Comparison of ENCODE assay signal across 11 mouse cellular contexts in genomic region chr15:82035904-82036689, GRCm38 (mm10). TPM values are rescaled to one million over a fixed set of nuclear protein-coding genes. Genes with fewer than 3 reads are reported as not detected.
DNase-seq lines count a peak whose midpoint lies in the region; ATAC-seq lines count a peak whose summit lies in the region.
"Had no signal": no experiment of that assay in that cellular context is flagged by ENCODE, and none has a peak within 500 bp of the region (broad histone marks: within the 10 kb centered on the region; RNA-seq: fewer than 3 reads in every experiment).

No protein-coding gene starts in this region.

- DNase-seq in hindbrain, embryonic 11.5 days (ENCODE audit: low spot score): peak; percentile 39
- peak; percentile 18 for DNase-seq in right cerebral cortex, adult 18-20 months
- no peak for DNase-seq in right cerebral cortex, postnatal 36 days (ENCODE audit: low spot score in 2 of 2)
- DNase-seq in embryo, embryonic 10.5 days (ENCODE audit: low spot score): peak; percentile 63
- DNase-seq in thymus, postnatal 0 days (ENCODE audit: low spot score): peak; percentile 64
- DNase-seq in urinary bladder, postnatal 4 days (ENCODE audit: low spot score in 2 of 2): no peak

- no peak for ATAC-seq in hindbrain, embryonic 11.5 days (ENCODE audit: low FRiP score)
- ATAC-seq in hindbrain, embryonic 12.5 days (ENCODE audit: low FRiP score): no peak
- ATAC-seq in inflammation-experienced regulatory T-cells, adult 6 months: no peak
- ATAC-seq: forebrain, embryonic 13.5 days had no signal

- no peak overlapping the region for H3K4me3 ChIP-seq in hindbrain, embryonic 11.5 days (ENCODE audit: low read depth, low read length)
- no peak overlapping the region for H3K4me3 ChIP-seq in hindbrain, embryonic 12.5 days
- H3K4me3 ChIP-seq: forebrain, embryonic 13.5 days; megakaryocyte, embryonic 14.5 days had no signal

- no peak overlapping the region for H3K27ac ChIP-seq in hindbrain, embryonic 11.5 days (ENCODE audit: low read depth, low read length)
- no peak overlapping the region for H3K27ac ChIP-seq in hindbrain, embryonic 12.5 days
- H3K27ac ChIP-seq: forebrain, embryonic 13.5 days had no signal

- WGBS in hindbrain, embryonic 11.5 days: 81% methylated on average over 12 of the region's 12 CpGs
- WGBS in hindbrain, embryonic 12.5 days: 84% methylated on average over 12 of the region's 12 CpGs

- no peaks in the 10 kb centered on the region for H3K9me3 ChIP-seq in hindbrain, embryonic 11.5 days (ENCODE audit: control insufficient read depth, low read length)
- H3K9me3 ChIP-seq in hindbrain, embryonic 12.5 days (replicated peaks): no peaks in the 10 kb centered on the region
- H3K9me3 ChIP-seq: forebrain, embryonic 13.5 days; megakaryocyte, embryonic 14.5 days had no signal

- H3K4me1 ChIP-seq in hindbrain, embryonic 11.5 days (replicated peaks; ENCODE audit: control insufficient read depth, insufficient read depth, low read length): no peaks in the 10 kb centered on the region
- H3K4me1 ChIP-seq in hindbrain, embryonic 12.5 days: no peaks in the 10 kb centered on the region
- H3K4me1 ChIP-seq: forebrain, embryonic 13.5 days had no signal

- no peaks in the 10 kb centered on the region for H3K27me3 ChIP-seq in hindbrain, embryonic 11.5 days (ENCODE audit: control insufficient read depth, insufficient read depth, low read length)
- no peaks in the 10 kb centered on the region for H3K27me3 ChIP-seq in hindbrain, embryonic 12.5 days
- H3K27me3 ChIP-seq: forebrain, embryonic 13.5 days; megakaryocyte, embryonic 14.5 days had no signal

- no peak overlapping the region for H3K9ac ChIP-seq in hindbrain, embryonic 11.5 days (ENCODE audit: low read depth, low read length)
- no peak overlapping the region for H3K9ac ChIP-seq in hindbrain, embryonic 12.5 days
- H3K9ac ChIP-seq: forebrain, embryonic 13.5 days had no signal

- no peak overlapping the region for H3K4me2 ChIP-seq in hindbrain, embryonic 11.5 days (replicated peaks; ENCODE audit: low read depth, low read length)
- no peak overlapping the region for H3K4me2 ChIP-seq in hindbrain, embryonic 12.5 days (replicated peaks)
- H3K4me2 ChIP-seq: forebrain, embryonic 13.5 days had no signal

- no peaks in the 10 kb centered on the region for H3K36me3 ChIP-seq in hindbrain, embryonic 11.5 days (ENCODE audit: control insufficient read depth, insufficient read depth, low read length)
- H3K36me3 ChIP-seq in hindbrain, embryonic 12.5 days: peaks cover 56% of the 10 kb centered on the region

RNA-seq across cellular contexts. Expression of gene Desi1, which starts 2.4 kb away (rescaled TPM):
- polyA plus RNA-seq in hindbrain, embryonic 11.5 days (2014; fragmentation: Nextera tagmentation; extraction: Ambion mirVana): 32.6 and 35.6 TPM in 2 replicates
- polyA plus RNA-seq in hindbrain, embryonic 12.5 days (2016; fragmentation: Nextera tagmentation; extraction: Ambion mirVana): 41.4 and 42.3 TPM in 2 replicates
- 160 and 169 TPM in 2 replicates for polyA plus RNA-seq in thymus, postnatal 0 days (2015; fragmentation: Nextera tagmentation; extraction: Ambion mirVana)
- 10 to 100 TPM in 2 of 3 experiments, 1 to 10 TPM in 1; 8.8 to 13.8 (median 12.5) TPM for polyA plus RNA-seq in inflammation-experienced regulatory T-cells, adult 6 months (2017; shearing (Covaris generic))

RNA-seq across cellular contexts. Expression of gene Snu13, which starts 11.3 kb away (rescaled TPM):
- 262 and 282 TPM in 2 replicates for polyA plus RNA-seq in hindbrain, embryonic 11.5 days (2014; fragmentation: Nextera tagmentation; extraction: Ambion mirVana)
- polyA plus RNA-seq in hindbrain, embryonic 12.5 days (2016; fragmentation: Nextera tagmentation; extraction: Ambion mirVana): 169 and 192 TPM in 2 replicates
- 387 and 431 TPM in 2 replicates for polyA plus RNA-seq in thymus, postnatal 0 days (2015; fragmentation: Nextera tagmentation; extraction: Ambion mirVana)
- 100 to 1,000 TPM; 178 to 210 (median 205) TPM for polyA plus RNA-seq in inflammation-experienced regulatory T-cells, adult 6 months (2017; shearing (Covaris generic))

RNA-seq across cellular contexts. Expression of gene 4930407I10Rik, which starts 22.9 kb away (rescaled TPM):
- polyA plus RNA-seq in hindbrain, embryonic 11.5 days (2014; fragmentation: Nextera tagmentation; extraction: Ambion mirVana): 0.08 TPM in 1 of 2 replicates, not detected in the other
- polyA plus RNA-seq in hindbrain, embryonic 12.5 days (2016; fragmentation: Nextera tagmentation; extraction: Ambion mirVana): not detected in 2 replicates
- 0.04 TPM in 1 of 2 replicates, not detected in the other for polyA plus RNA-seq in thymus, postnatal 0 days (2015; fragmentation: Nextera tagmentation; extraction: Ambion mirVana)
- not detected for polyA plus RNA-seq in inflammation-experienced regulatory T-cells, adult 6 months (2017; shearing (Covaris generic))
- polyA plus RNA-seq: forebrain, embryonic 13.5 days; small intestine, adult 2 months had no signal

RNA-seq across cellular contexts. Expression of gene Mei1, which starts 33.7 kb away (rescaled TPM):
- not detected in 2 replicates for polyA plus RNA-seq in hindbrain, embryonic 11.5 days (2014; fragmentation: Nextera tagmentation; extraction: Ambion mirVana)
- polyA plus RNA-seq in hindbrain, embryonic 12.5 days (2016; fragmentation: Nextera tagmentation; extraction: Ambion mirVana): 0.14 TPM in 1 of 2 replicates, not detected in the other
- 0.04 TPM in 1 of 2 replicates, not detected in the other for polyA plus RNA-seq in thymus, postnatal 0 days (2015; fragmentation: Nextera tagmentation; extraction: Ambion mirVana)
- polyA plus RNA-seq in inflammation-experienced regulatory T-cells, adult 6 months (2017; shearing (Covaris generic)): under 1 TPM in 1 of 3 experiments, not detected in 2; 0.12 TPM

RNA-seq across cellular contexts. Expression of gene Xrcc6, which starts 48.5 kb away (rescaled TPM):
- polyA plus RNA-seq in hindbrain, embryonic 11.5 days (2014; fragmentation: Nextera tagmentation; extraction: Ambion mirVana): 62.4 and 66.6 TPM in 2 replicates
- polyA plus RNA-seq in hindbrain, embryonic 12.5 days (2016; fragmentation: Nextera tagmentation; extraction: Ambion mirVana): 58.4 and 62.3 TPM in 2 replicates
- polyA plus RNA-seq in thymus, postnatal 0 days (2015; fragmentation: Nextera tagmentation; extraction: Ambion mirVana): 441 and 472 TPM in 2 replicates
- 10 to 100 TPM; 54.3 to 56.7 (median 54.4) TPM for polyA plus RNA-seq in inflammation-experienced regulatory T-cells, adult 6 months (2017; shearing (Covaris generic))

Comparison
In these comparisons a context has a peak if more than half of its experiments do, and no peak if none do; other contexts are left out.
1. DNase-seq: peak in hindbrain, embryonic 11.5 days (single experiment), right cerebral cortex, adult 18-20 months (single experiment), embryo, embryonic 10.5 days (single experiment) and thymus, postnatal 0 days (single experiment); none in right cerebral cortex, postnatal 36 days (0 of 2) and urinary bladder, postnatal 4 days (0 of 2).